Mouse (Mus musculus) kidney, adult 8-10 months (tissue): ENCODE data around the gene Ppm1h.

Experiments
- DNase-seq, 2 experiments: peaks; one replicate each; pipeline ENCODE4 v3.0.0; 2022

The Ppm1h gene

DNA sequence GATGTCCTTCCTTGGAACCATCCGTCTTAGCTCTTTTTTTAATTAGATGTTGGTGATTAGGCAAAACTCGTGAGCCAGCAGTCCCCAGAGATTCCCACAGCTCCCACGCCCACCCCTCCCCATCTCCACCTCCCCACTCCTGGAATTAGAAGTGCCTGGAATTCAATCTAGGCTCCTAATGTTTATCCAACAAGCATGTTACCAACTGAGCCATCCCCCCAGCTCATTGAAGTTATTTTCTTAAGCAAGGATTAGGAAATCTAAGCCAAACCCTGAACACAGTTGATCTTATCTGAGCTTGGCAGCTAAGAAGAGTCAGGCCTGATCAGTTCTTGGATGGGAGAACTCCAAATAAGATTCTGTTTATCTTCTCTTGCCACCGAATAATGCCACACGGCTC lies 92.4 kb downstream of the Ppm1h start:
- DNase-seq = no peak

DNA sequence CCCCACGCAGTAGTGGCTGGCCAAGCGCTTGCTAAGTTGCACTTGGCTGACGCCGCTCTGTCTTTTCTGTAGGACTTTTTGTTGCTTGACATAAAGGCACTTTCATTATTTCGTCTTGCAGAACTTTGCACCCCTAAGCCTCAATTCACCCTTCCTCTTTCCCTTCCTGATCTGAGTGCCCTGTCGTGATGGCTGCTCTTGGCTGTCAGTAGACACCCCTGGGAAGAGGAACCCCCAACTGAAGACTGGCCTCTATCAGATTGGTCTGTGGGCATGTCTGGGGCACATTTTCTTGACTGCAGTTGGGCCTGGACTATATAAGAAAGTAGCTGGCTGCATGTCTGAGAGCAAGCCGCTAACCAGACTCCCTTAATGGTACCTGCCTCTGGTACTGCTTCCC lies 95.6 kb downstream of the Ppm1h start:
- no peak for DNase-seq

DNA sequence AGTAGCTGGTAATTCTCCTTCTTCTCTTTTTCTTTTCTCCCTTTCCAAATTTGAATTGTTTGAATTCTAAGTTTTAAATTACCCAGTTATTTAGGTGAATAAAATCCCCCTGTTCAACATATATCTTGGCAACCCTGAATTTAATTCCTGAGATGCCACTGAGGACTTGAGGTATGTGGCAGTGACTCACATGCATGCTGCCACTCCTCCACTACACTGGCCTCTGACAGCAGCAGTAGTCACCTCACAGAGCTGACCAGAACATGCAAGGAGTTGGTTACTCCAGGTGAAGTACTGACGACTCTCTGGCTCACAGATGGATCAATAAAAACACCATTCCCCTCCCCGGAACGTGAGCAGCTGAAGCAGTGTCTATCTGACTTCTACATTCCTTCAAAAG lies 98.9 kb downstream of the Ppm1h start:
- no peak for DNase-seq

DNA sequence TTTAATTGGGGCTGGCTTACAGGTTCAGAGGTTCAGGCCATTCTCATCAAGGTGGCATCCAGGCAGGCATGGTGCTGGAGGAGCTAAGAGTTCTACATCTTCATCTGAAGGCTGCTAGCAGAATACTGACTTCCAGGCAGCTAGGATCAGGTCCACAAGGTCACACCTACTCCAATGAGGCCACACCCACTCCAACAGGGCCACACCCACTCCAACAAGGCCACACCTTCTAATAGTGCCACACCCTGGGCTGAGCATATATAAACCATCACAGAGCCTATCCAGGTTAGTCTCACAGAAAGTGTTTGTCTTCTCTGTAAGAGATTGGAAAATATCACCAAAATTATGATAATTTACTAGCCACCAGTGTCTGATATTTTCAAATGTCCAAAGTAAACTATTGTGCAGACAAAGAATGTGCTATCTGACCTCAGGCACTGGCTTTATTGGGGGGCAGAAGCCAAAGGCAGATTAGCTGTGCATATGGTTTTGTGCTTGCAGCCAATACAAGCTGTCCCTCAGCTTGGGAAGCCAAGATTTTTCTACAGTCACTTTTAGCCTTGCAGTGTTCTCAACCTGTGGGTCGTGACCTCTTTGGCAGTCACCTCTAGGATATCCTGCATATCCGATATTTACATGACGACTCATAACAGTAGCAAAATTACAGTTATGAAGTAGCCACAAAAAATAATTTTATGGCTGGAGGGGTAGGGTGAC lies 99.5 kb downstream of the Ppm1h start:
- DNase-seq = no peak

DNA sequence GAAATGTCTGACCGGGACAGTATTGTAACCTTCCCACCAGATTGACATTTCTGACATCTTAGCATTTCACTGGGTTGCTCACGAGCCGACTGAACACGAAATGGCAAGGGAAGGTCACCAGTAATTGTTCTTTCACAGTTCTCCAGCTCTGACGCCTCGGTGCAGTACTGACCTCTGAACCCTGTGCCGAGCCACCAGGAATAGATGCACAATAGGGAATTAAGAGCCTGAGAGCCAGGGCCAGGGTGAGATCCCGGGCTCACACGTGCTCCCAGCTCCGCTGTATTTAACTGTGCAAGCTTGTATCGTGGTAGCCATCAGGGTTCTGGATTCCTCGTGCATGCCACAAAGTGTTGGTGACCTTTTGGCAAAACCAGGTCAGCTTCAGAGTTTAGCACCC lies 100.8 kb downstream of the Ppm1h start:
- peak in 1 of 2 experiments; percentile 28 for DNase-seq

DNA sequence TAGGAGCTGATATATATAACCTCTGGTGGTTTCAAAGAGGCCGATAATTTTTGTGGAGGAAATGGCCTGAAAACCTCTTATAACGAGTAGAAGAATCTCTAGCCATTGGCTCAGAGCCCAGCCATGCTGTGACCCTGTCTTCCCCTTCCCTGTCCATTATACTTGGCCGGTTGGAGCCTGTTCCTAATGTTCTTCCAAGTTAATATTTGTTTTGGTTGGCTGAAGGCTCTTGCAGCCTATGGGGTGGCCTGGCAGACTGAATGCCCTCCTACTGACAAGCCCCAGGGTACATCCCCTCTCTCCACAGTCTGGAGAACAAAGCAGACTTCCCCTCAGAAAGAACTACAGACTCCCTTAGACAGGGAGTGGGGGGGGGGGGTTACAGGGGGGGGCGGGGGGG lies 104.2 kb downstream of the Ppm1h start:
- DNase-seq = peak; percentile 87 to 91

DNA sequence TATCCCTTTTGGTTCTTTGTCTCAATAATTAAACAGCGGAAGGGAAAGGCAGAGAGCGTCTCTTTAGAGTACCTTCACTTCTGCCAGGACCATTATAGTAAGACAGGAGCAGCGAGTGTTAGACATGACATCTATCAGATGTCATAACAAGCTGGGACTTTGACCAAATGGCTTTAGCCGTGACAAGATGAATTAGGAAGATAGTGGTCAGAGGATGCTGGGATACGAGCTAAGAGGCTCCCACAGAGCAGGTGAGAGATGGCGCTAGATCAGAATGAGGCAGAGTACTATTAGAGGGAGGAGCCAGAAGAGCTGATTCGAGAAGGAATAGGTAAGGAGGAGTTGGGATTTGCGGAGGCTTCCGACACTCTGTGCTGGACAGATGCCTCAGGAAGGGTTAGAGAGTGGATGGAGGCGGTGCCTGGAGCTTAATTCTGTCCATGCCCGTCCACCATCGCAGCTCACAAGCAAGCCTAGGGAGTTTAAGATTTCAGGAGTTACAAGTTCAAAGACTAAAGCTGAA lies 111.1 kb downstream of the Ppm1h start:
- no peak for DNase-seq

DNA sequence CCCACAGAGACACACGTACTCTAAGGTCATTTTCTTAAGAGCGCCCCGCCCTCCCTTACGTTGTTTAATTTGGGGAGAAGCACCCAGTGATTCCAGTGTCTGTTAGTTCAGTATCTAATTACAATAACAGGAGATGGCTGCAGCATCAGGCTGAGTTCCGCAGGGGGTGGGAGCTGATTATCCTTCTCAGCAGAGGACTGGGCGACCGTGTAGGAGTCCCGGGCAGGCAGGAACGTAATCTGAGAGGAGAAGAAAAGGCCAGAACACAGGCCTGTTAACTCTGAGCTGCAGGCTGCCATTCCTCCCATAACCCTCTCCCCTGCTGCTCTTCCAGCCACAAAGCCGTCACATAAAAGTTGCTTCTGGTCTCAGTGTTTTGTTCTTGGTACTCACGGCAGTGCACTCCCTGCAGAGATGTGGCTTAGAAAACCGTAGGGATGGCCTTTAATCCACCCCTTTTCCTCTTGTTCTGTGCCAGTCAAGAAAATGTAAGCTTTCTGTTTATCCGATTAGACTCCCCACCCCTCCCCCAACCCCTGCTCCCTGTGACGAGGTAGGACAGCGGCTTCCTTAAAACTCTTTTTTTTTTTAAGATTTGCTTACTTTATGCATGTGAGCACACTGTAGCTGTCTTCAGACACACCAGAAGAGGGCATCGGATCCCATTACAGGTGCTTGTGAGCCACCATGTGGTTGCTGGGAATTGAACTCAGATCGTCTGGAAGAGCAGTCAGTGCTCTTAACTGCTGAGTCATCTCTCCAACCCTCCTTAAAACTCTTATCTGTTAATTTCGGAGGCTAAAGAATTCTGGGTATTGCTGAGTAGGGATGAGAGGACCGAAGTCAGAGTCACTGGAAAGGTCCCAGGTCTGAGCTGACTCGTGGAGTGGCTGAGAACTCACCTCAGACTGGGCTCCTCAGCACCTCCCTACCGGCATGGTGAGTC lies 113.7 kb downstream of the Ppm1h start:
- DNase-seq = no peak

DNA sequence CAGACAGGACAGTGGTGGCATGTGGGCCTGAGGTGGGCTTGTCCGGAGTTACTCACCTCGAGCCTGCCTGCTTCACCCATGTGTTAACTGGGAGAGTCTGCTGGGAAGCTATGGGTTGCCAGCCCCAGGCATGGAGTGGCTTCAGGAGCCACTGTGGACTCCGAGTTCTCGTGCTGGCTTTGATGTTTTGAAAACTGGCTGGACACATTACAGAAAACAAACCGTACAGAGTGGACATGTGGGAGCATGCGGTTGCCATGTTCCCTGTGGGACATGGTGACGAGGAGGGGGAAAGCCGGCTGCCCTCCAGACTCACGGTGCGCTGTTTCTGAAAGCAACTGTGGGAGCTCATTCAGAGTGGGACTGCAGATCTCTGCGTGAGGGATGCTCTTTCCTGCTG lies 114.6 kb downstream of the Ppm1h start:
- DNase-seq = no peak

DNA sequence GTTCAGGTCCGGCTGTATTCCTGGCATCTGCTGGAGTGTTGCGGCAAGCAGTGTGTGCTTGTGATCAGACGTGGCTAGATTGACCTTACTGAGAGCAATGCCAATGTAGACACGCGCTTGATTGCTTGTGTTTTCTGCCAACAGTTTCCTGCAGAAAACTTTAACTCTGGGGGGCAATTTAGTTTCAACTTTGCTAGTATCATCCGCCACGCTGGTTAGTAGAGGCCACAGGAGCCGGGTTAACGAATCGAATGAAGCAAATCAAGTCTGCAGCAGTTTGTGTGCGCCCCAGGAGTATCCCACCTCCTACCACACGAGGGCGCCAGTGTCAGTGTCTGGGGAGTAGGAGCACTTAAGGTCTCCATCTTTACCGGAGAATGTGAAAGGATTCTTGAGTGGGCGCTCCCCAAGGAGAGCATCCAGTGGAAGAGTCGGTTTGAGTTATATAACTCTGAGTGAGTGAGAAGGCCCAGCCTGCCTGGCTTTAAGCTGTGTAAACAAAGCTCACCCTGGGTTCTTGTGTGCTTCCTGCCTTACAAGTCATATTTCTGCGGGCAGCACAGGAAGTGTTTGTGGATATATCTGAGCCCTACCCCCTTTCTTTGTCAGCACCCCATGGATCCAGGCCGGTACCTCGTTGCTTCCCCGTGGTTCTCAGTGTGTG lies 115.8 kb downstream of the Ppm1h start:
- peak; percentile 60 to 69 for DNase-seq

DNA sequence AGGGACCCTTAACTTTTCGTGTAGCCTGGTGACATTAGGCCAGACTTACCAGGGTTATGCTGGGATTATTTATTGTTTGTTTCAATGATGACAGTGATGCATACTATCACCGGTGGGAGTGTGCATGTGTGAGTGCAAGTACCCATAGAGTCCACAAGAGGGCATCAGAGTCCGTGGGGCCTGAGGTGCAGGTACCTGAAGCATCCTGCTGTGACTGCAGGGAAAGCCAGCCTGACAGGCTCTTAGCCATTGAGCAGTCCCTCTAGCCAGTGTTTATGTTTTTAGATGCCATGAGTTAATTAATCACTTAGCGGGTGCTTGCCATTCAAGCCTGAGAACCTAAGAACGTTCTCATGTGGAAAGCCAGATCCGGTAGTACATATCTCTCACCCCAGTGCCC lies 119.4 kb downstream of the Ppm1h start:
- peak in 1 of 2 experiments; percentile 20 for DNase-seq

DNA sequence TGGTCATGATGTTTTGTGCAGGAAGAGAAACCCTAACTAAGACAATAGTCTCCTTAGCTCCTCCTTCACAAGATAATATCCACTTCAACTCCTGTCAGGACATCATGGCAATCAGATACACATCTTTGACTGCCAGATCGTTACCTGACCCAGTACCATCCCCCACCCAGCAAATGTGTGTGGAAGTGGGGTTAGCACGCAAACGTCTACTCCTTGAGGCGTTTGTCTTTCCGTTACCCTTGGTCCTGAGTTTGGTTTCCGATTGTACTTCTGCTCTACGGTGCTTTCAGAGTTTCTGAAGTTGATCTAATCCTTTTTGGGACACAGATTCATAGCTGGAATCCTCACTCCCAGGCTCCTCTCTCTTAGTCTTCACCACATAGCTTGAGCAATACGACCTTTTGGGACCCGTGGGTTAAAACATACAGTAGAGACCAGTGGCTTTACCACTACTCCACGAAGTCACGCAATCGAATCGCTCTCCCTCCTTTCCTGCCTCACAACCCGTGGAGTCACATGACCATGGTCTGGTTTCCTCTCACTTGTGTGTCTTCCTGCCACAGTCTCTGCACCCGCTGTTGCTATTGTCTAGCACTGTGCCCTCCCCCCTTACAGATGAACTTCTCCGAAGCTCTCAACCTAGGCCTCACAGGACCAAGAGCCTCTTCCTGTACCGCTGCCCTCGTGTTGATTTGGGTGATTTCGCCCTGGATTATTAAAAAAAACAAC lies 121.6 kb downstream of the Ppm1h start:
- no peak for DNase-seq

DNA sequence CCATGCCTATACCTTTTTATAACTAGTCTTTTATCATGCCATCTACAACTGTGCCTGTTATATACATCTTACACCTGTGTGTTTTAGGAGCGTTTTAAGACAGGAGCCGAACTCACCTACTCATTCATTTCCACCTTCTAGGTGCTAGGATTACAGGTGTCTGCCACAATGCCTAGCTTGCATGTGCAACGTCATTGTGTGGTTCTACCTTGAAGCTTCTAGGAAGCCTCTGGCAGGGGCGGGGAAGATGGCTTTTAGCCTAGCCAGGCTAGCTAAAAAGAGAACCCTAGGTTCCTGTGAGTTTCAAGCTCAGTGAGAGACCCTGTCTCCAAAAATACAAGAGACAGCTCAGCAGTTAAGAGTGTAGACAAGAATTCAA lies 122.2 kb downstream of the Ppm1h start:
- no peak for DNase-seq

DNA sequence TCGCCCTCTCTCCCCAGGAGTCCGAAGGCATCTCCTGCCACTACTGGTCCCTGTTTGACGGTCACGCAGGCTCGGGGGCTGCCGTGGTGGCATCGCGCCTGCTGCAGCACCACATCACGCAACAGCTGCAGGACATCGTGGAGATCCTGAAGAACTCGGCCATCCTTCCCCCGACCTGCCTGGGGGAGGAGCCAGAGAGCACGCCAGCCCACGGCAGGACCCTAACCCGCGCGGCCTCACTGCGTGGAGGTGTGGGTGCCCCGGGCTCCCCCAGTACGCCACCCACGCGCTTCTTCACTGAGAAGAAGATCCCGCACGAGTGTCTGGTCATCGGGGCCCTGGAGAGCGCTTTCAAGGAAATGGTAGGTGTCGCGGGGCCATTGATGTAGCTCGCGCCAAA lies 123.7 kb downstream of the Ppm1h start:
- DNase-seq = no peak

DNA sequence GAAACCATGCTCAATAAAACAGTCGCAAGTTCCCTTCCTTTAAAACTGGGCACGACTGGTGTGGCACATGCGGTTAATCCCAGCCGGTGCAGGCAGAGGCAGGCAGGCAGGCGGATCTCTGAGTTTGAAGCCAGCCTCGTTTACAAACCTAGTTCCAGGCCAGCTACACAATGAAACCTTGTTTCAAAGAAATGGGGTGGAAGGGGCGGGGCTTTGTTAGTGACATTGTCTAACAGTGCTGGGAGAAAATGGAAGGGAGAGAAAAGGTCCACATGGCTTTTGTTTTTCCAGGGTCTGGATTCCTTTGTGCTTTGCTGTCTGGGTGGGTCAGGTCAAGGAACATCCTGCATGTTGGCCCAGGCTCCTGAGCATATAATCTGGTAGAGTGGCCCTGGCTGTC lies 124.3 kb downstream of the Ppm1h start:
- DNase-seq = no peak

DNA sequence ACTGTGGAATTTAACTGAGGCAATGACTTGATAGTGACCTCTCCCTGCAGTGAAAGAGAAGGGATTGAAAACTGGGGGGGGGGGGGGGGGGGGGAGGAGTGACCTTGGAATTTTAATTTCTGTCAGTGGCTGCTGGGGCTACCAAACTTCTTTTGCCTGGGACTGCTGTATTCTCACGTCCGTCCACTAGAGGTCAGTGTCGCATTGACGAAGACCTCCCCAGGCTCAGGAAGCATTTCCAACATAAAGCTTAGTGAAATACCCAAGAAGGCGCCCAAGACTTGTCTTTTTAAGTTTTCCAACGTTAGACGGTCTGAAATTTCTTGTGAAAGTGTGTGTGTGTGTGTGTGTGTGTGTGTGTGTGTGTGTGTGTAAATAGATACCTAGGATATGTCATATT lies 125.3 kb downstream of the Ppm1h start:
- peak; percentile 45 to 76 for DNase-seq

DNA sequence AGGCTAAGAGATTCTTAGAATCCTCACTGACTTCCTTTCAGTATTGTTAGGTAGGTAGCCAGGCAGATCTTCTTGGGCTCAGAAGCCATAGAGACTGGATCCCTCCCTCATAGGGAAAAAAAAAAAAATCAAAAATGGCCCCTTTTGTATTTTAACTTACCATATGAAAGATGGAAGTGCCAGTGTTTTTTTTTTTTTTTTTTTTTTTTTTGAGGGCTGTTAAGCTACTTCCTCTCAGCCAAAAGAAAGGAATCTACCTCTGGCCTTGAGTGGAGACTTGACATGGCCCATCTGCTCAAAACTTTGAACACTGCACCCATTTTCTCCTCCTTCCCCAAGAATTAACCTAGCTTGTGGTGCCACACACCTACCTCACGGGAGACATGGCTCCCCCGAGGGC lies 127.3 kb downstream of the Ppm1h start:
- DNase-seq = no peak

DNA sequence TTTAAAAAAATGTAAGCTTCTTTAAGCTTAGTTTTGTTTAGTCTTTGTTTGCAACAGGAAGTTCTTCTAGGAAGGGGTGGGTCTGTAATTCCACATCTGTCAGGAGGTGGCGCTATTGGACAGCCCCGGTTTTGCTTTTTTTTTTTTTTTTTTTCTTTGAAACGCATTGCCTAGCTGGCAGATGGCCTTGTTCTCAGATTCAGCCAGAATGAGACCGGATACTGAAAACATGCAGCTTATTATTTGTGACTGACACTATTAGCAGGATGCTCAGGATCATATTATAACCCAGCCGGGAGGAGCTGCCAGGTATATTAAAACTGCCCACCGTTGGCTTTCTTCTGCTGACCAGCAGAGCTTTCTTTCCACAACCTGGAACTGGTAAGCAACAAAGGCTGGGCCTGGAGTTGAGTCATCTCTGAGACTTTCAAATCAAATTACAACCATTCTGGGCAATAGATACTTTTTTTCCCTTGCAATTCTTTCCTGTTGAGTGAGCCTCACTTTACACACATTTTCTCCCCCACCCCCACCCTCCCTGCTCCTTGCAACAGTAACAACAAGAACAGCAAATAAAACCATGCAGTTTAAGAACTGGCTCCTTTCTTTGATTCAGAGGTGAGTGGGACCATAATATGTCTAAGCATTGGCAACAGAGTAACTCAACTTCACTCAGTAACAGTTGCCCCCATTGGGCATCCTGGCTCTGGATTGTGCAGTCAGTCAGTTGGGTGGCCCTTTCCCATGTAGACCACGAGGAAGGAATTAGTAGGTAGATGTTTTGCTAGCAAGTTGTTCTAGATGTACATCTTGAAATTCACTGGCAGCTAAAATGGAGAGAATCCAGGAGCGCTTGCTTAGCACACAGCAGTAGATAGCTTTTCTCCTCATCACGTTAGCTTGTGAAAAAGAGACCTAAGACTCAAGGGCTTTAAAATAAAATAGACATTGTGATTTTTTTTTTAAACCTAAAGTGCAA lies 128.9 kb downstream of the Ppm1h start:
- peak; percentile 59 to 80 for DNase-seq

DNA sequence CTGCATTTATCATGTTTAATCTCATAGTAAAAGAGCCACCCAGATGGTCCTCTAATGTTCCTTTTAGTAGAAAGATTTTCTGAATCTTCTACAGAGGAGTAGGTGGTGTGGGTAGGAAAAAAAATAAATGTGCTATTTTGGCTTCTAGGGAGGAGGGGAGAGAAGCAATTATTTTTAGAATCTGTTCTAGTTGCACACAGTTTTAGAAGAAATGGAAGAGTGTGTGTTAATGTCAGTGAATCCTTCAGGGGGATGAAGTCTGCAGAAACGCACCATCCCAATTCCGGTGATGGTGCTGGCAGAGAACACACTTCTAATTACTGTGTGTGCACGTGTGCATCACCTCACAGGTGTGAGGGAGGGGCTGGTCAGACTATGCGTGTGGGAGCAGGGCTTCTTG lies 129.6 kb downstream of the Ppm1h start:
- DNase-seq = no peak

DNA sequence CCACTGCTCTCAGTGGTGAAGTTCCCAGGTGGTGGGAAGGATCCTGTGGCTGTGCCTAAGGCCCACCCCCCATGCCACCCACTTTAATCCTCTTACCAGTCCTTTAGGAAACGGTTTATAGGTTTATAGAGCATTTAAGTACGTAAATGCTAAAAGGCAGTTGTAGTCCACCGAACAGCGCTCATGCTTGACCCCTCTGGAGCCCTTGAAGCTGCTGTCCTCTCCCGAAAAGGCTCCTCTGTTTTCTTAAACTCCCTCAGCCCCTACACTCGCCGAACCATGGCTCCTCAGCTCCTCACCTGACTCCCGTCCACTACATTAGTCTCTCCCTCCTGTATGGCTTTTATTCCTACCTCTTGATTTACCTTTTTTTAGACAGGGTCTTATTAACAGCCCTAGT lies 131.3 kb downstream of the Ppm1h start:
- no peak for DNase-seq

DNA sequence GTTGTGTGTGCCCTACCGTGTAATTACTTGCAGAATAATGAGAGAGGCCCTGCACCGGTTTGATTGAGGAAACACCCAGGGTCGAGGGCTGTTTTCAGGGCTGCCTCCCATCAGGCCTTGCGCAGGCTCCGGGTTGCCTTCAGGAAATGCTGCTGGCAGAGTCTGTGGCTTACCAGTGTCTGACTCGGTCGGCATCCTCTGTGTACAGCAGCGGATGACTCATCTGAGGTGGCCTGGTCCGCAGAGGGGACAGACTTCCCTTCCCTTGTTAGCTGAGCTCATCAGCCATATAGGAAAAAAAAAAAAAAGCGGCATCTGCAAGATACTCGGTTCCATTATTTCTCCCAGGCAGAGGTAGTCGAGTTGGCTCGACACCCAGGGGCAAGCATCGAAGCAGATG lies 136.5 kb downstream of the Ppm1h start:
- DNase-seq = peak; percentile 48

DNA sequence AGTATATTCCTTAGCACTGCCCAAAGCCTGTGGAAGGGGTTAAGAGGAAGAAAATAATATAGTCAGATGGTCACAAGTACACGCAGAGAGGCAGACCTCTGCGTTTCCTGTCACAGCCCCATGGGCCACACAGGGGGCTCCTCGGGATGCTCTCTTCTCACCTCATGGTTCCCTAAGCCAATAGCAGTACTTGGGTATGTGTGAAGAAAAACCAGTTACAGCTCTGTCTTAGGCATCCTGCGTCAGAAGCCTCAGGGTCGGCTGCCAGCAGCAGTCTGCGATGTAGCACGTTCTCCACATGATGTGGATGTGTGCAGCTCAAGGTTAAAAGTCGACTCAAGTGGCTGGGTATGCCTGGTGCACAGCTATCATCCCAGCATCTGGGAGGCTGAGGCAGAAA lies 139.2 kb downstream of the Ppm1h start:
- DNase-seq = no peak
